Mouse (Mus musculus) E14TG2a.4 (cell line): ENCODE measurements around the gene Zfp385b.

Experiments
- H3K27me3 ChIP-seq: 2 replicates; pipeline ENCODE4 v1.6.1; 2014; ENCODE audit warnings: low read length, control low read depth; ENCODE audit not compliant: insufficient read depth
- H3K36me3 ChIP-seq: 2 replicates; pipeline ENCODE4 v1.6.1; 2014; ENCODE audit warnings: low read length, control low read depth; ENCODE audit not compliant: insufficient read depth
- H3K4me1 ChIP-seq: replicated peaks from 2 replicates; pipeline ENCODE4 v1.6.1; 2014; ENCODE audit warnings: low read depth, low read length, control low read depth
- H3K4me3 ChIP-seq: replicated peaks from 2 replicates; pipeline ENCODE4 v1.5.1; 2014; ENCODE audit warnings: mild to moderate bottlenecking, low read length
- H3K9me3 ChIP-seq: 2 replicates; pipeline ENCODE4 v1.6.1; 2014; ENCODE audit warnings: low read length, control low read depth
- CTCF ChIP-seq: conservative IDR thresholded peaks from 2 replicates; pipeline ENCODE4 v1.5.1; 2014; ENCODE audit warnings: low read length
- NANOG ChIP-seq: IDR thresholded peaks from 2 replicates; pipeline ENCODE4 v1.6.1; 2014; ENCODE audit warnings: borderline replicate concordance, low read length, mixed read lengths
- POU5F1 ChIP-seq: IDR thresholded peaks from 2 replicates; pipeline ENCODE4 v1.6.1; 2014; ENCODE audit warnings: low read length, borderline replicate concordance

The Zfp385b gene

DNA sequence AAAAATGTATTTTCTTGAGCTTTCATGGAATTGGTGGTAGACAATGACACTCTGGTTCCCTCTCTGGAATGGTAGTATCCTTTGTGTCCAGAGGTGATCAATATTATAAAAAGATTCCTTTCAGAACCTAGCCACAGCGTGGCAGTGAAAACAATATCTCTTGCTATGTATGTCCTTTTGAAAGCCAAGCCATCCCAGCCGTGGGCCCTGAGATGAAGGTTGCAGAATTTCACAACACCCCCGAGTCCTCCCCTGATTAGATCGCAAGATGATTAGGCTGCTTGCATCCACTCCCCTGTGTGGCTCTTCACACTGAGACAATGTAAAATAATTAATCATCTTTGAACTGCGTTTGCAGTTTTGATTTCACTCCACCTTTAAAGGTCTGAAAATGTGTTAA lies 3.6 kb upstream of the Zfp385b start:
- Histone ChIP-seq H3K36me3 (no peaks in the 10 kb centered on the region), H3K4me3 (no peak overlapping the region), H3K9me3 (peaks cover 11% of the 10 kb centered on the region), H3K27me3 (peaks cover 33% of the 10 kb centered on the region), H3K4me1 (no peaks in the 10 kb centered on the region)
- no peak for TF ChIP-seq NANOG
- no peak for TF ChIP-seq POU5F1
- TF ChIP-seq CTCF, result no peak

DNA sequence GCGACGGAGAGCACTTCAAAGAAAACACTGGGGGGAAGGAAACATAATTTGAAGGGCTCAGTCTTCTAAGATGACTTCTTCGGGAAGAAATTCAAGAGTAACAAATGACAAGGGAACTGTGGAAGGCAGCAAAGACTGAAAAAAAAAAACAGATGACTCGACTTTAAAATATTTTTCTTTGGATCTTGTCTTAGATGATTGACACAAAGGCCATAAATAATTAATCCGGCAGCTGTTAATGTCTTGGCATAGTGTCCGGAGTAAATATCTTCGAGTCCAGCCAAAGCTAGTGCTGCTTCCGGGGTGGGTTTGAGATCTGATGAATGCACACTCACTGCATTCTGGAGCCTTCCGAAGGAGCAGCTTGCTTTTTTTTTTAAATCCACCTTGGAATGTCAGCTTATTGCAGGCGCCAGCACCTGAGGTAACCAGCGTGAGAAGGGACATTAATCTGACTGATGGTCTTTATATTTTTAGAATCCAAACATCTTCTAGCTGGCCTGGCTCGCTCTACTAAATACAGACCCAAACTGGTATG lies 2.0 kb downstream of the Zfp385b start:
- TF ChIP-seq POU5F1 (no peak), CTCF (no peak), NANOG (no peak)
- no peaks in the 10 kb centered on the region for H3K36me3 ChIP-seq

DNA sequence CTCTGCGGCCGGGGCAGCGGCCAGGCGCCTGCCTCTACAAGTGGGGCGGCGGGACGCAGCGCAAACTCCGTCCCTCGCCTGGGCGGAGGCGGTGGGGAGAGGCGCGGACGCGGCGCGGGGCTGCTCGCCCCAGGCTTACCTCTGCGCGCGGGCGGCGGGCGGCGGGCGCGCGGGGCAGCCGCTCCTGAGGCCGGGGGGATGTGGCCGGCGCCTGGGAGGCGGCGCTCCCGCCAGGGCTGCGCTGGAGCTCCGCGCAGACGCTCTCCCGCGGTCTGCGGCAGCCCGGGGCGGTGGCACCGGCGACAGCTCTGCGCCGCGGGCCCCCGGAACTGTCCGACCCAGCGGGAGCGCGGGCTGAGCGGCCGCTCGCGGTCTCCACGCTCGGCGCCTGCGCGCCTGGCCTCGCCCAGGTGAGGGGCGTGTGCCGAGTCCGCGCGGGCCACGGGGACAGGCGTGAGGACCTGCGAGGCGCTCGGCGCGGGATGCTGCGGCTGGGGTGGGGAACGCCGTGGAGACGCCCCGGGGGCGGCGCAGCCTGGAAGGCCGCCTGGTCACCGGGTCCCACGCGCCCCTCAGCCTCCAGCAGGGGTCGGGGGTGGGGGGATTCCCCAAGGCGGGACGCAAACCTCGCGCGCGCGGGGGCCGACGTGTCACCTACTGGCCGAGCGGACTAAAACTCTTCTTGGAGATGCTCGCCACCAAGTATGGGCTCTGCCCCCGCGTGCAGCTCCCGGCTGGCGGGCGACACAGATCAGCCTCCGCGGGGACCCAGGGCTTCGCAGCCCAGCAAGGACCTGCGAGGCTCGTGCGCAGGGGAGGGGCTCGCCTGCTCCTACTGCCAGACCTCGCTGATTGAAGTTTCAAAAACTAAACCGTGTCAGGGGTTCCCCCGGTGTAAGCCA lies 2.8 kb downstream of the Zfp385b start:
- TF ChIP-seq NANOG (no peak), POU5F1 (no peak), CTCF (no peak)
- peaks cover 9% of the 10 kb centered on the region for H3K4me1 ChIP-seq
- peak overlapping the region; percentile 77 for H3K4me3 ChIP-seq
- H3K36me3 ChIP-seq, result no peaks in the 10 kb centered on the region
- H3K9me3 ChIP-seq, result no peaks in the 10 kb centered on the region
- peaks cover 78% of the 10 kb centered on the region for H3K27me3 ChIP-seq

More for the DNA sequence above, 2.0 kb downstream of the Zfp385b start:
- Histone ChIP-seq H3K4me1 (peaks cover 9% of the 10 kb centered on the region), H3K27me3 (peaks cover 75% of the 10 kb centered on the region), H3K4me3 (peak overlapping the region; percentile 77), H3K9me3 (no peaks in the 10 kb centered on the region)

DNA sequence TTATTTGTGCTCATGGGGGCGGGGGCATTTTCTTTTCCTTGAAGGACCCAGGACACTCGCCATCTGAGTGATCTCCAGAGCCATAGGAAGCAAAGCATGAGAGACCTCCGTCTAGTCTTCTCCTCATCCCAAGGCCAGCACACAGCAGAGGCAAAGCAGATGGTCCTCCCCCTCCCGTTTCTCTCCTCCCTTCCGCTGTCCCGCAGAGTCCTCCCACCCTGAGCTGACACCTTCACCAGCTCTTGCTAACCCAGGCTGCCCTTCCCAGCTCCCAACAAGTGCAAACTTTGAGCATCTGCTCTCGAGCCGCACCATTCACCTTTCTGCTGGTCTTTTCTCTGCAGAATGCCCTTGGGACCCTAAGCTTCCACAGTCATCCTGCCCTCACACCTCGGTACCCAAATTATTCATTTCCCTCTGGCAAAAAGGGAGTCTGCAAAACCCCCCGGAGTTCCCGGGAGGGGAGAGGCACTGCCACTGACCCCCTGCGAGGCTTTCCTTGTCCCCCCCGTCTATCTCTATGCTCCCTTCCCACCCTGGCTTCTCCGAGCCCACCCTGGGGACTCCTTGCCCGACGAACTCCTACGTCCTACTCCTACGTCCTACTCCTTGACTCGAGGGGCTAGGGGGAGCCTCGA lies 3.5 kb downstream of the Zfp385b start:
- Histone ChIP-seq H3K27me3 (peaks cover 71% of the 10 kb centered on the region), H3K4me3 (peak overlapping the region; percentile 77), H3K36me3 (no peaks in the 10 kb centered on the region), H3K9me3 (no peaks in the 10 kb centered on the region), H3K4me1 (peaks cover 9% of the 10 kb centered on the region)
- TF ChIP-seq NANOG, result no peak
- TF ChIP-seq POU5F1, result no peak
- no peak for TF ChIP-seq CTCF

DNA sequence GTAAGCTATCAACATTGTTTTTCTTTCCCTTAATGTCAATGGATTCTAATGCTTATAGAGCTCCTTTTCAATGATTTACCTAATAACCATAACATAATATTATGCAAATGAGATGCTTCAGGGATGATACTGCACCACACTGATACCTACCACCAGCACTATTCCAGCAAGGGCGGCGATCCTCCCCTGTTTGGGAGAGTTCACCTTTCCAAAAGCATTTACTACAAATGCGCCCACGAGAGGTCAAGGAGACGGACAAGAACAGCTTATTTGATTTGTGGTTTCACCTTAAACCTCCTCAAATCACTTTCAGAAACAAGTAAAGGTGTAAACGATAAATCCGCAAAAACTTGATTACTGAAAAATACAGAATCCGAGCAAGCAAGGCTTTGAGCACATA lies 4.5 kb downstream of the Zfp385b start:
- peaks cover 64% of the 10 kb centered on the region for H3K27me3 ChIP-seq
- H3K9me3 ChIP-seq, result no peaks in the 10 kb centered on the region
- no peaks in the 10 kb centered on the region for H3K36me3 ChIP-seq
- peaks cover 9% of the 10 kb centered on the region for H3K4me1 ChIP-seq
- no peak overlapping the region for H3K4me3 ChIP-seq
- TF ChIP-seq POU5F1 (no peak), NANOG (no peak), CTCF (no peak)

DNA sequence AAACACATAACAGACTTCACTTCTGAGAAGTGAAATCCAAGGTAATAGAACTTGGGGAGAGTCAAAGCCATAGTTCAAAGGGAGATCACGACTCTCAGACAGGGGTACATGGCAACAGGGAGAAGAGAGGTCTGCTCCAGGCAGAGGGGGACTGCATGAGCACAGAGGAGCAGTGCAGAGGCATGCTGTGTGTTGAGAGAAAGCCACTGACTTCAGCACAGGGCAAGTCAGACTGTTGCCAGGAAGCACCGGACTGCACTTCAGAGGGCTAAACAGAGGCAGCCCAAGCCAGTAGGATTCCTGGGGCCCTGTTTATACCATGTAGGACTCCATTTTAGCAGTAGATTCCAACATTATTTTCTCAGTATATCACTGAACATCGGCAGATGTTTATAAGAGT lies 6.4 kb downstream of the Zfp385b start:
- peaks cover 49% of the 10 kb centered on the region for H3K27me3 ChIP-seq
- H3K36me3 ChIP-seq, result no peaks in the 10 kb centered on the region
- no peak for TF ChIP-seq NANOG
- TF ChIP-seq POU5F1, result no peak
- no peak for TF ChIP-seq CTCF
- no peaks in the 10 kb centered on the region for H3K9me3 ChIP-seq
- H3K4me1 ChIP-seq, result peaks cover 9% of the 10 kb centered on the region
- H3K4me3 ChIP-seq, result no peak overlapping the region

DNA sequence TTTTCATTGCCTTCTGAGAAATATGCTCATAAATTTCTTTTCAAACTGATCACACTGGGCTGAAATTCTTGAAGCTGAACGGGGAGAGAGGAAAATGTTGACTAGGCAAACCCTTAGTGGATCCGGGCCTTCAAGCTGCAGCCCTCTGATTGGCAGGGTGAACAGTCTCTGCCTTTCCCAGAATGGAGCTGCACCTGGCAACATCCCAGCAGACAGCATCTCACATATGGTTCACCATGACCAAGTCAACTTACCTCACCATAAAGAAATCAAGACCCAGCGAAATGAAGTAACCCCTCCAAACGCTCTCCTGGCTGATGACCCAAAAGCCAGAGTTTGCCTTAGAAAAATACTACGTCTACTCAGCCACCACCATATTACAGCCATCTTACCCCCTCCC lies 8.7 kb downstream of the Zfp385b start:
- H3K9me3 ChIP-seq, result no peaks in the 10 kb centered on the region
- H3K4me1 ChIP-seq, result peaks cover 1% of the 10 kb centered on the region

DNA sequence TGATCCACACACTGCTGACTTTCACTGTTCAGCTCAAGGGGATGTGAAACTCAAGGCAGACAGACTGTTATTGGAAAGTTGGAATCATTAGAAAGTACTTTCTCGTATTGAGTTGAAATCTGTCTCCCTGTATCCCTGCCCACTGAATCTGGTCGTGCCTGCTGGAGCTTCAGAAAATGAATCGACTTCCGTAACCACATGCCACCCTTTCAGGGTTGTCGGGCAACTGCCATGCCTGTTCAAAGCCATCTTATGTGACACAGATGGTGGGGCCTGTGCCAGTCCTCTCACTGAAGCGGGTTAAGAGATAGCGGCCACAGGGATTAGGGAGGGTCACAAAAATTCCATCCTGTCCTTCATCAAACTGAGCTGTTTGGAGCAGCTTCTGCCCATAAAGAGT lies 14.7 kb downstream of the Zfp385b start:
- Histone ChIP-seq H3K27me3 (no peaks in the 10 kb centered on the region), H3K9me3 (no peaks in the 10 kb centered on the region), H3K4me1 (no peaks in the 10 kb centered on the region), H3K36me3 (no peaks in the 10 kb centered on the region), H3K4me3 (no peak overlapping the region)
- no peak for TF ChIP-seq CTCF
- TF ChIP-seq NANOG, result no peak
- TF ChIP-seq POU5F1, result no peak

More for the DNA sequence above, 8.7 kb downstream of the Zfp385b start:
- Histone ChIP-seq H3K4me3 (no peak overlapping the region), H3K36me3 (no peaks in the 10 kb centered on the region), H3K27me3 (peaks cover 29% of the 10 kb centered on the region)
- TF ChIP-seq NANOG, result no peak
- no peak for TF ChIP-seq CTCF
- no peak for TF ChIP-seq POU5F1
